Mouse (Mus musculus) cerebellum, adult 2 months (tissue): ENCODE results near the gene Gpatch2. TPM values are rescaled to one million over a fixed set of nuclear protein-coding genes. Genes with fewer than 3 reads are reported as not detected.

Source experiments
- DNase-seq, 2 experiments: peaks; one replicate each; pipeline ENCODE4 v3.0.0; 2021
- H3K27ac ChIP-seq: fragments of 200-500 bp; 2 replicates; pipeline ENCODE4 v1.5.1; 2012; ENCODE audit warnings: low read length, control low read depth, inconsistent platforms; ENCODE audit not compliant: insufficient read depth
- H3K27me3 ChIP-seq: fragments of 200-500 bp; 2 replicates; pipeline ENCODE4 v1.6.1; 2012; ENCODE audit warnings: inconsistent platforms, mild to moderate bottlenecking, low read length, moderate library complexity; ENCODE audit not compliant: control insufficient read depth, insufficient read depth
- H3K4me1 ChIP-seq: fragments of 200-500 bp; 2 replicates; pipeline ENCODE4 v1.6.1; 2011; ENCODE audit warnings: low read length; ENCODE audit not compliant: control insufficient read depth, insufficient read depth
- H3K4me3 ChIP-seq: fragments of 200-500 bp; replicated peaks from 2 replicates; pipeline ENCODE3; 2011; ENCODE audit warnings: mild to moderate bottlenecking, low read depth, low read length, control low read depth; ENCODE audit not compliant: insufficient read depth
- CTCF ChIP-seq: fragments of 200-500 bp; IDR thresholded peaks from 2 replicates; pipeline ENCODE4 v1.5.1; 2011; ENCODE audit warnings: low read depth, mild to moderate bottlenecking, control low read depth, low read length, moderate library complexity, borderline replicate concordance; ENCODE audit not compliant: insufficient read depth
- POLR2A ChIP-seq: fragments of 200-500 bp; IDR thresholded peaks from 2 replicates; pipeline ENCODE4 v1.6.1; 2011; ENCODE audit warnings: low read length, control low read depth, borderline replicate concordance; ENCODE audit not compliant: insufficient read depth
- WGBS: fragments of 180-500 bp; shearing (Covaris S2); methylation state at CpG from one replicate; pipeline ENCODE4 v1.1.7; 2018; 5-methylcytosine and 5-hydroxymethylcytosine counted together
- polyA plus RNA-seq: library from polyadenylated mRNA; depleted of rRNA; stranded (reverse); fragments of >200 nt; gene quantifications from 2 replicates; pipeline ENCODE4 v1.2.3, GENCODE M21; 2012; rRNA removed

Gpatch2 gene
- polyA plus RNA-seq, 1 experiment = 15.4 TPM

DNA sequence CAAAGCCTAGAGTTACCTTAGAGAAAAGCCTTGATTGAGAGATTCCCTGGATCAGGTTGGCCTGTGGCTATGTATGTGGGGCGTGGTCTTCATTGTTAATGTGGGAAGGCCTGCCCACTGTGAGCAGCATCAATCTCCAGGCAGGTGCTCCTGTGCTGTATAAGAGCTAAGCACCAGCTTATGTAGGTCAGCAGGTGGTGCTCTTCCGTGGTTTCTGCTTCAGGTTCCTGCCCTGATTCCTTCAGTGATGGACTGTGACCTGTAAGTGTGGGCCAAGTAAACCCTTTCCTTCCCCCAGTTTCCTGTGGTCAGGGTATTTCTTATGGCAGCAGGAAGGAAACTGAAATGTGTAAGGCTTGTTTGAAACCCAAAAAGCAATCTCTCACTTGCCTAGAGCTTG lies 151.5 kb downstream of the Gpatch2 start:
- WGBS = 56% methylated on average over 2 of the region's 2 CpGs
- no peak for TF ChIP-seq POLR2A
- peak; percentile 12; the same call in 1 of the 2 replicates for TF ChIP-seq CTCF
- no peaks in the 10 kb centered on the region for H3K27me3 ChIP-seq
- DNase-seq = no peak
- no peak overlapping the region for H3K27ac ChIP-seq
- H3K4me1 ChIP-seq = no peaks in the 10 kb centered on the region
- no peak overlapping the region for H3K4me3 ChIP-seq

DNA sequence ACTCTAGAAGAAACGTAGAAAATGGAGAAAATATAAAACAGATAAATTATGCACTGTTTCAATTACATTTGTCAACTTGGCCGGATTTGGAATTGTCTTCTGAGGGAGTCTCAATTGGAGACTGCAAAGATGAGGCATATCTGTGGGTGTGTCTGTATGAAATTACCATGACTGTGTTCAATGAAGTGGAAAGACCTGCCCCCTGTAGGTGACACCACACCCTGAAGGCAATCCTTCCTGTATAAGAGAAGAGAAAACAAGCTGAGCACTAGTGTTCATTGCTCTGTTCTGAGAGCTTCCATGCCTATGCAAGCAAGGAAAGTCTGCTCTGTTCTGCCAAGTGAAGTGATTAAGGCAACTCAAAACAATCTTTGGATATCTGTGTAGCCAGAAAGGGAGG lies 153.7 kb downstream of the Gpatch2 start:
- Histone ChIP-seq H3K4me3 (no peak overlapping the region), H3K4me1 (no peaks in the 10 kb centered on the region), H3K27me3 (no peaks in the 10 kb centered on the region), H3K27ac (no peak overlapping the region)
- no peak for DNase-seq
- WGBS = 67% methylated on average over 2 of the region's 2 CpGs
- no peak for TF ChIP-seq CTCF
- TF ChIP-seq POLR2A = no peak

DNA sequence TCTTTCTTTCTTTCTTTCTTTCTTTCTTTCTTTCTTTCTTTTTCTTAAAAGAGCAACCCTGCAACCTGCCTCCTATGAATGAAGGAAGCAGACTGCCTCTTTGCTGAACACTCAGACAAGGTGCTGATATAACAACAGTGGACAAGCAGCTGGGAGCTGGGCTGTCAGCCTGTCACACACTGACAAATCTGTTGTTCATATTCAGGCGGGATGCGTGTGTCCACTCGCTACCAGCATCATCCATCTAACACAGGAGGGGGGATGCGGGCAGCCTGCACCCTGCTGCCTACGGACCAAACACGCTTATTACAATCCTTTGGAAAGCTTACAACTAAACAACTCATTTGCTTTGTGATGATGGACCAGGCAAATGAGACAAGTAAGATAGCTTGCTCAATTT lies 158.2 kb downstream of the Gpatch2 start:
- Histone ChIP-seq H3K4me1 (no peaks in the 10 kb centered on the region), H3K27me3 (no peaks in the 10 kb centered on the region), H3K4me3 (no peak overlapping the region), H3K27ac (no peak overlapping the region)
- no peak for DNase-seq
- WGBS = 15% methylated on average over 6 of the region's 6 CpGs
- TF ChIP-seq POLR2A (no peak), CTCF (no peak)

DNA sequence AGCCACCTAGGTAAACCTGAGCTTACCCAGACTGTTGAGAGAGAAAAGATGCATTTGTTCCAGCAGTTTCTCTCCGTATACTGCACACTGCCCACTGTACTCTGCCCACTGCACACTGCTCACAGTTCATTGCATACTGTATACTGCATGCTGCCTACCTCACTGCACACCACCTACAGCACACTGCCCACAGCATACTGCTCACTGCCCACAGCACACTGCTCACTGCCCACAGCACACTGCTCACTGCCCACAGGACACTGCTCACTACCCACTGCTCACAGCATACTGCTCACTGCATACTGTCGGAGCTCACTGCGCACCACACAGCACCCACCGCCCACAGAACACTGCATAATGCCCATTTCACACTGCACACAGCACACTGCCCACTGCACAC lies 159.1 kb downstream of the Gpatch2 start:
- TF ChIP-seq POLR2A (no peak), CTCF (no peak)
- Histone ChIP-seq H3K4me3 (no peak overlapping the region), H3K27ac (no peak overlapping the region), H3K4me1 (no peaks in the 10 kb centered on the region), H3K27me3 (no peaks in the 10 kb centered on the region)
- DNase-seq = no peak
- 95% methylated on average over 4 of the region's 4 CpGs for WGBS

DNA sequence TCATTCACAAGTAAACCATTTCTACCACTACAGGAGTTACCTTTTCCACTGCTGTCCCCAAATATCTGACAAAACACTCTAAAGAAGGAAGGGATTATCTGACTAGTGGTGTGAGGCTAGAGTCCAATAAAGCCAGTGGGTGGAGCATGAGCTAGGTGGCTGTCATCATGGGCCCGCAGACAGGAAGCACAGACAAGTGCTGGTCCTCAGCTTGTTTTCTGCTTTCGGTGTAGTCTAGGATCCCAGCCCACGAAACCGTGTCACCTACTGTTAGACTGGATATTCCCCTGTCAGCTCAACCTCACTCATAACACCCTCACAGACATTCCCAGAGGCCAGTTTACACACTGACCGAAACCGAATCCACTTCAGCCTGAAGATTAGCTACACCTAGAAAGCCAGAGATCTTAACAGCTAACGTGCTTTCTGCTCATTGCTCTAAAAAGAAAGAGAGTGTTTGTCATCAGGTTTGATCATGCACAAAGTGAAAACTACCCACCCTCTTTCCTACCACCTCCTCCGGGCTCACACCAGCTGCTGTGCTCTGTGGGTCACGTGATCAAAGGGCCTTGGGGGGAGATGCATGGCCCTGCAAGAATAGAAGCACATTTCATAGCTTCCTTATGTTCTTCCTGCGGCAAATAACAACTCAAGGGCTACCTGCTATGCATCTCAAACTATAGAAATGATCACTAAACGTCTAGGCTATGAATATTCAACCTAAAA lies 161.8 kb downstream of the Gpatch2 start:
- no peaks in the 10 kb centered on the region for H3K4me1 ChIP-seq
- no peak overlapping the region for H3K27ac ChIP-seq
- no peak overlapping the region for H3K4me3 ChIP-seq
- H3K27me3 ChIP-seq = no peaks in the 10 kb centered on the region
- WGBS = 75% methylated on average over 11 of the region's 11 CpGs
- TF ChIP-seq POLR2A = no peak
- TF ChIP-seq CTCF = no peak
- no peak for DNase-seq

DNA sequence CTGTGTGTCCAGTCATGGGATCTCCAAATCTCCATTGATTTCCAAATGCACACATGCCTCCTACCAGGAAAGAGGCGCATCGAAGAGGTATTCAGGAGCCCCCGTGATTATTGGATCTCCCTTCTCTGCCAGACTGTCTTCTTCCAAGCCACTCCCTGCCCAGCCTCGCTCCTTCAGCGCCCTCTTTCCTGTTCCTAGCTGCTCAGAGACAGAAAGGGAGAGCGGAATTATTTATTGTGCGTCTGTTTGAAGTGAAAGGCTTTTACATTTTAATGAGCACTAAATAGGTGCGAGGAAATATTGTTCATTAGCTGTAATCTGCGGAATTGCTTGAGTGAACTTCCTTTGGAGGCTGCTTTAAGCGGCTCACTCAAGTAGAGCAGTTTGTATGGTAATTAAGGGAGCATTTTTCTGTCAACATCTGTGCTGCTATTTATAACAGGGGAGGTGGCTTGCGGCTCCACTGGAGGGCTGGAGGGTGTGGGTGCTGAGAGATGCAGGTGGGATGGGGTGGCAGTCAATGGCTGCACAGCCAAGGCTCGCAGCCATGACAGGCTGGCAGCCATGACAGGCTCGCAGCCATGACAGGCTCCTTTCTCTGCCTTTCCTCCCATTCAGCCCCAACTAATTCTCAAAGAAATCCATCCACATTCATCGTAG lies 162.7 kb downstream of the Gpatch2 start:
- no peaks in the 10 kb centered on the region for H3K27me3 ChIP-seq
- TF ChIP-seq POLR2A (no peak), CTCF (no peak)
- no peak overlapping the region for H3K4me3 ChIP-seq
- H3K4me1 ChIP-seq = no peaks in the 10 kb centered on the region
- 74% methylated on average over 14 of the region's 14 CpGs for WGBS
- no peak overlapping the region for H3K27ac ChIP-seq
- DNase-seq = no peak

DNA sequence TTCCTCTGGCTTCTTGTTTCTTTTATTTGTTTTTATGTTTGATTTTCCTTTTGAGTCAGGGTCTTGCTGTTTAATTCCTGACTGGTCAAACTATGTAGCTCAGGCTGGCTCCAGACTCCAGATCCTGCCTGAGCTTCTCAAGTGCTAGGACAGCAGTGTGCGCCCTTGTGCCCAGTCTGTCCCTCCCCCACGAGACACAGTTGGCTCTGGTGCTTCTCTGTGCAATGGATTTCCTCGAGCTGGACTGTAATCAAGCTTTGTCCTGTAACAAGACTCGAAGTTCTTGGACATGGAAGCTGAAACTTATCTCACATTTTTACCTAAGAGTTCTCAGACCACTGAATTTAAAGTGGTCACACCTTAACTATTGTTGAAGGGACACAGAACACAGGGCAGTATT lies 174.2 kb downstream of the Gpatch2 start:
- WGBS = 38% methylated on average over 4 of the region's 4 CpGs
- H3K4me1 ChIP-seq = no peaks in the 10 kb centered on the region
- DNase-seq = no peak
- no peaks in the 10 kb centered on the region for H3K27me3 ChIP-seq
- no peak for TF ChIP-seq POLR2A
- TF ChIP-seq CTCF = no peak
- H3K4me3 ChIP-seq = no peak overlapping the region
- H3K27ac ChIP-seq = no peak overlapping the region

DNA sequence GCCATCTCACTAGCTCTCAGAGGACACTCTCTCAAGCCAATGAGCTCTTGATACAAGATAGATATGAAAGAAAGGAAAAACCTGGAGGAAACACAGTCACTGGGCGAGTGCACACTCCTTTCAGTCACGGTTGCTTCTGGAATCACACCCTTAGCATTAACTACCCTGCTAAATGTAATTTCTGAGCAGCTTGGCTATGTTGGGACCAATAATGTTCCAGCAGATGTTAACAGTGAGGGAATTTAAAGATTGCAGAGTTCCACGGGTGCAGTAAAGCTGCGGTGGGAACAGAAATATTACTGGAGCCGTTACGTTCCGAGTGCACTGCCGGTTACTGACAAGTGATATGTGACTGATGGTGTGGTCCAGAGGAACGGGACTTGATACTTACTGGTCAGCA lies 185.5 kb downstream of the Gpatch2 start:
- H3K27me3 ChIP-seq = no peaks in the 10 kb centered on the region
- H3K4me1 ChIP-seq = no peaks in the 10 kb centered on the region
- H3K4me3 ChIP-seq = no peak overlapping the region
- no peak for DNase-seq
- TF ChIP-seq CTCF (no peak), POLR2A (no peak)
- WGBS = 92% methylated on average over 9 of the region's 9 CpGs
- no peak overlapping the region for H3K27ac ChIP-seq

Other genes starting within 250 kb of the Gpatch2 start
- gene D1Pas1, start 248.1 kb upstream of the Gpatch2 start, polyA plus RNA-seq = 0.08 TPM in 1 of 2 replicates, not detected in the other
- 0.70 and 0.74 TPM in 2 replicates for gene Spata17, start within 50 bp of the Gpatch2 start, polyA plus RNA-seq